Mouse (Mus musculus): ENCODE data around the gene Pak6.

DNA sequence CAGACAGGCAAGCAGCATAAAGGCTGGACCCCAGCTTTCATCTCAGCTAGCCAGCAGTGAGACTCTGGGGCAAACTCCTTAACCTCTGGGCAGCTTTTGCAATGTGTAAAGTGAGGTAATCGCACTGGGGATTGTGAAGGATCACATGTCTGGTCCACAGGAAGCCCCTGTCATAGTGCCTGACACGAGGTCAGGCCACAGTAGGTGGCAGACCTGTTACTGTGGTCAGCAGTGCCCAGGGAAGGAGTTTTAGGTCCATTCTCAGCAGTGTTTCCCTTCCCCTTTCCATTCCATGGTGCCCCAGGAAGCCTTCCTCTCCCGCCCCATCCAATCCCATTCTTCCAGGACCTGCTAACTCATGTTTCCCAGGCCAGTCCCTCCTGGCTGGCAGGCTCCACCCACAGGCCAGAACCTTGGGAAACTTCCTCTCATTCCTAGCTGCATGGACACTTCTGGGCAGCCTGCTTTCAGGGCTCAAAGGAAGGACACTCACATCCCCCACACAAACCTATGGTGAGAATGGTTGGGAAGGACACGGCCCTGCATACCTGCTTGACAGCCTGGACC is 46.6 kb downstream of the Pak6 start:
- TF ChIP-seq NRF1 (IDR thresholded peaks at IDR 0.05; ENCODE audit: low read depth, low read length) = no peak
- no peak for TF ChIP-seq POLR2A (IDR thresholded peaks at IDR 0.05; ENCODE audit: low read depth, low read length)
- TF ChIP-seq ZC3H11A (IDR thresholded peaks at IDR 0.05; ENCODE audit: low read depth, low read length) = no peak
- TF ChIP-seq ZMIZ1 (IDR thresholded peaks at IDR 0.05; ENCODE audit: low read depth, low read length) = no peak
- TF ChIP-seq ZNF384 (IDR thresholded peaks at IDR 0.05; ENCODE audit: low read depth, low read length) = no peak
- no peak for TF ChIP-seq MEF2A (IDR thresholded peaks at IDR 0.05; ENCODE audit: borderline replicate concordance, low read depth, low read length)
- no peak for TF ChIP-seq POLR2AphosphoS2 (IDR thresholded peaks at IDR 0.05; ENCODE audit: low read depth, low read length)
